Mouse (Mus musculus): ENCODE measurements around the gene Cdhr1. TPM values are rescaled to one million over a fixed set of nuclear protein-coding genes. Genes with fewer than 3 reads are reported as not detected.

Cdhr1 gene
- polyA plus RNA-seq, 1 experiment, result not detected

- Histone ChIP-seq H3K27me3 (ENCODE audit: control insufficient read depth) (no peaks in the 10 kb centered on the region), H3K4me3 (replicated peaks) (no peak within 1 kb of the TSS), H3K36me3 (ENCODE audit: control insufficient read depth) (peaks cover 12% of the 10 kb centered on the region), H3K4me1 (ENCODE audit: control insufficient read depth) (no peaks in the 10 kb centered on the region), H3K9me3 (ENCODE audit: control insufficient read depth, low read length) (no peaks in the 10 kb centered on the region)
- TF ChIP-seq TAL1 (IDR thresholded peaks at IDR 0.05; ENCODE audit: low read length) (no peak), GATA1 (IDR thresholded peaks at IDR 0.05; ENCODE audit: low read length) (no peak)
These were observed 15.8 kb upstream of the Cdhr1 start, which contains the start of gene 2610528A11Rik for GRCm38 (mm10) chr14:37113922-37114321. TSS of gene 2610528A11Rik (minus strand) at chr14:37114022.

GRCm38 (mm10) chr14:37112931-37113330 is 14.8 kb upstream of the Cdhr1 start:
- no peaks in the 10 kb centered on the region for H3K4me1 ChIP-seq (ENCODE audit: control insufficient read depth)
- no peak for TF ChIP-seq GATA1 (IDR thresholded peaks at IDR 0.05; ENCODE audit: low read length)
- TF ChIP-seq TAL1 (IDR thresholded peaks at IDR 0.05; ENCODE audit: low read length), result no peak
- H3K4me3 ChIP-seq (replicated peaks), result no peak overlapping the region
- H3K9me3 ChIP-seq (ENCODE audit: control insufficient read depth, low read length), result no peaks in the 10 kb centered on the region
- peaks cover 4% of the 10 kb centered on the region for H3K36me3 ChIP-seq (ENCODE audit: control insufficient read depth)
- H3K27me3 ChIP-seq (ENCODE audit: control insufficient read depth), result no peaks in the 10 kb centered on the region

- no peak overlapping the region for H3K4me3 ChIP-seq (replicated peaks)
- H3K9me3 ChIP-seq (ENCODE audit: control insufficient read depth, low read length), result no peaks in the 10 kb centered on the region
These were observed 13.2 kb upstream of the Cdhr1 start for GRCm38 (mm10) chr14:37111371-37111770.

GRCm38 (mm10) chr14:37110456-37110855 is 12.3 kb upstream of the Cdhr1 start:
- Histone ChIP-seq H3K4me3 (replicated peaks) (no peak overlapping the region), H3K4me1 (ENCODE audit: control insufficient read depth) (no peaks in the 10 kb centered on the region), H3K36me3 (ENCODE audit: control insufficient read depth) (no peaks in the 10 kb centered on the region), H3K27me3 (ENCODE audit: control insufficient read depth) (no peaks in the 10 kb centered on the region), H3K9me3 (ENCODE audit: control insufficient read depth, low read length) (no peaks in the 10 kb centered on the region)
- TF ChIP-seq GATA1 (IDR thresholded peaks at IDR 0.05; ENCODE audit: low read length), result no peak
- TF ChIP-seq TAL1 (IDR thresholded peaks at IDR 0.05; ENCODE audit: low read length), result no peak

More at GRCm38 (mm10) chr14:37111371-37111770, 13.2 kb upstream of the Cdhr1 start:
- Histone ChIP-seq H3K27me3 (ENCODE audit: control insufficient read depth) (no peaks in the 10 kb centered on the region), H3K36me3 (ENCODE audit: control insufficient read depth) (no peaks in the 10 kb centered on the region), H3K4me1 (ENCODE audit: control insufficient read depth) (no peaks in the 10 kb centered on the region)
- TF ChIP-seq TAL1 (IDR thresholded peaks at IDR 0.05; ENCODE audit: low read length) (no peak), GATA1 (IDR thresholded peaks at IDR 0.05; ENCODE audit: low read length) (no peak)

GRCm38 (mm10) chr14:37109975-37110374 is 11.8 kb upstream of the Cdhr1 start:
- Histone ChIP-seq H3K36me3 (ENCODE audit: control insufficient read depth) (no peaks in the 10 kb centered on the region), H3K27me3 (ENCODE audit: control insufficient read depth) (no peaks in the 10 kb centered on the region), H3K9me3 (ENCODE audit: control insufficient read depth, low read length) (no peaks in the 10 kb centered on the region), H3K4me3 (replicated peaks) (no peak overlapping the region), H3K4me1 (ENCODE audit: control insufficient read depth) (no peaks in the 10 kb centered on the region)
- no peak for TF ChIP-seq TAL1 (IDR thresholded peaks at IDR 0.05; ENCODE audit: low read length)
- TF ChIP-seq GATA1 (IDR thresholded peaks at IDR 0.05; ENCODE audit: low read length), result no peak

GRCm38 (mm10) chr14:37109460-37109859 is 11.3 kb upstream of the Cdhr1 start:
- no peaks in the 10 kb centered on the region for H3K27me3 ChIP-seq (ENCODE audit: control insufficient read depth)
- H3K4me1 ChIP-seq (ENCODE audit: control insufficient read depth), result no peaks in the 10 kb centered on the region
- no peak overlapping the region for H3K4me3 ChIP-seq (replicated peaks)
- H3K36me3 ChIP-seq (ENCODE audit: control insufficient read depth), result no peaks in the 10 kb centered on the region
- no peaks in the 10 kb centered on the region for H3K9me3 ChIP-seq (ENCODE audit: control insufficient read depth, low read length)
- TF ChIP-seq GATA1 (IDR thresholded peaks at IDR 0.05; ENCODE audit: low read length) (no peak), TAL1 (IDR thresholded peaks at IDR 0.05; ENCODE audit: low read length) (no peak)

- no peaks in the 10 kb centered on the region for H3K4me1 ChIP-seq (ENCODE audit: control insufficient read depth)
- no peaks in the 10 kb centered on the region for H3K9me3 ChIP-seq (ENCODE audit: control insufficient read depth, low read length)
- TF ChIP-seq TAL1 (IDR thresholded peaks at IDR 0.05; ENCODE audit: low read length) (no peak), GATA1 (IDR thresholded peaks at IDR 0.05; ENCODE audit: low read length) (no peak)
- H3K36me3 ChIP-seq (ENCODE audit: control insufficient read depth), result no peaks in the 10 kb centered on the region
- H3K4me3 ChIP-seq (replicated peaks), result no peak overlapping the region
- peaks cover 3% of the 10 kb centered on the region; the same call in 1 of the 2 replicates for H3K27me3 ChIP-seq (ENCODE audit: control insufficient read depth)
These were observed 7.7 kb upstream of the Cdhr1 start for GRCm38 (mm10) chr14:37105846-37106245.

- H3K27me3 ChIP-seq (ENCODE audit: control insufficient read depth), result peaks cover 3% of the 10 kb centered on the region; the same call in 1 of the 2 replicates
- H3K36me3 ChIP-seq (ENCODE audit: control insufficient read depth), result no peaks in the 10 kb centered on the region
- no peak overlapping the region for H3K4me3 ChIP-seq (replicated peaks)
- H3K4me1 ChIP-seq (ENCODE audit: control insufficient read depth), result no peaks in the 10 kb centered on the region
- no peak for TF ChIP-seq GATA1 (IDR thresholded peaks at IDR 0.05; ENCODE audit: low read length)
- no peak for TF ChIP-seq TAL1 (IDR thresholded peaks at IDR 0.05; ENCODE audit: low read length)
- H3K9me3 ChIP-seq (ENCODE audit: control insufficient read depth, low read length), result no peaks in the 10 kb centered on the region
These were observed 6.6 kb upstream of the Cdhr1 start for GRCm38 (mm10) chr14:37104747-37105146.

- Histone ChIP-seq H3K4me1 (ENCODE audit: control insufficient read depth) (no peaks in the 10 kb centered on the region), H3K4me3 (replicated peaks) (no peak overlapping the region), H3K27me3 (ENCODE audit: control insufficient read depth) (peaks cover 23% of the 10 kb centered on the region), H3K36me3 (ENCODE audit: control insufficient read depth) (no peaks in the 10 kb centered on the region), H3K9me3 (ENCODE audit: control insufficient read depth, low read length) (no peaks in the 10 kb centered on the region)
- no peak for TF ChIP-seq TAL1 (IDR thresholded peaks at IDR 0.05; ENCODE audit: low read length)
- TF ChIP-seq GATA1 (IDR thresholded peaks at IDR 0.05; ENCODE audit: low read length), result no peak
These were observed 4.3 kb upstream of the Cdhr1 start for GRCm38 (mm10) chr14:37102484-37102883.

GRCm38 (mm10) chr14:37101531-37101930 is 3.4 kb upstream of the Cdhr1 start:
- Histone ChIP-seq H3K4me3 (replicated peaks) (no peak overlapping the region), H3K4me1 (ENCODE audit: control insufficient read depth) (no peaks in the 10 kb centered on the region), H3K36me3 (ENCODE audit: control insufficient read depth) (no peaks in the 10 kb centered on the region), H3K27me3 (ENCODE audit: control insufficient read depth) (peaks cover 31% of the 10 kb centered on the region), H3K9me3 (ENCODE audit: control insufficient read depth, low read length) (no peaks in the 10 kb centered on the region)
- TF ChIP-seq TAL1 (IDR thresholded peaks at IDR 0.05; ENCODE audit: low read length) (no peak), GATA1 (IDR thresholded peaks at IDR 0.05; ENCODE audit: low read length) (no peak)
